Mouse (Mus musculus) testis, adult 2 months (tissue): ENCODE measurements around the gene 6430628N08Rik.

Source experiments
- CTCF ChIP-seq: fragments of 200-500 bp; IDR thresholded peaks from 2 replicates; pipeline ENCODE4 v1.5.1; 2012; ENCODE audit warnings: low read depth, mild to moderate bottlenecking, inconsistent platforms, low read length, moderate library complexity; ENCODE audit not compliant: control insufficient read depth, insufficient read depth, insufficient replicate concordance
- POLR2A ChIP-seq: fragments of 200-500 bp; IDR thresholded peaks from 2 replicates; pipeline ENCODE4 v1.6.1; 2012; ENCODE audit warnings: low read depth, mild to moderate bottlenecking, inconsistent platforms, low read length, moderate library complexity; ENCODE audit not compliant: control insufficient read depth

- TF ChIP-seq CTCF = no peak
- TF ChIP-seq POLR2A = no peak
These were observed 46.9 kb downstream of the 6430628N08Rik start for GRCm38 (mm10) chr4:115937061-115937976.
